Mouse (Mus musculus) CH12F3 (cell line): ENCODE measurements around the gene Cinp.

ENCODE experiments used
- in situ Hi-C: fragments of 300-500 bp; cut with MboI; formaldehyde crosslinking; loops from 2 replicates; pipeline ENCODE4 v1.14.3; 2020; ENCODE audit warnings: low sequenced_read_pairs

Gene Cinp

GRCm38 (mm10) chr12:110837192-110837841 is 51.6 kb downstream of the Cinp start:
- in situ Hi-C loops, result loop anchor here (25.0 kb wide), 1 partner anchor 225 kb away; the partner anchor contains the start of gene Dync1h1

- in situ Hi-C loops, result loop anchor here (25.0 kb wide), 1 partner anchor 224 kb away; the partner anchor contains the start of gene Dync1h1
Observed at GRCm38 (mm10) chr12:110836729-110837128, 52.2 kb downstream of the Cinp start.

GRCm38 (mm10) chr12:110835182-110835581 is 53.8 kb downstream of the Cinp start:
- in situ Hi-C loops, result loop anchor here (25.0 kb wide), 1 partner anchor 223 kb away; the partner anchor contains the start of gene Dync1h1

GRCm38 (mm10) chr12:110830293-110831024 is 58.5 kb downstream of the Cinp start:
- in situ Hi-C loops, result loop anchor here (25.0 kb wide), 1 partner anchor 218 kb away; the partner anchor contains the start of gene Dync1h1

- in situ Hi-C loops, result loop anchor here (25.0 kb wide), 1 partner anchor 217 kb away; the partner anchor contains the start of gene Dync1h1
Observed at GRCm38 (mm10) chr12:110828908-110829307, 60.0 kb downstream of the Cinp start.
